Mouse (Mus musculus) MEL (cell line): ENCODE measurements around the gene 2200002D01Rik. TPM values are rescaled to one million over a fixed set of nuclear protein-coding genes. Genes with fewer than 3 reads are reported as not detected.

Experiments used
- DNase-seq: peaks from one replicate; pipeline ENCODE4 v3.0.0; 2011; ENCODE audit warnings: low read depth, low spot score
- H3K27ac ChIP-seq: 2 replicates; pipeline ENCODE4 v1.5.1; 2012; ENCODE audit warnings: low read depth, mild to moderate bottlenecking, control low read depth, low read length, moderate library complexity; ENCODE audit not compliant: control insufficient read depth
- H3K27me3 ChIP-seq, 2 experiments: fragments of 150-350 bp in 1 of 2; sonication (generic) in 1 of 2; 2 replicates each; pipeline ENCODE4 v1.6.1; 2012; ENCODE audit warnings: low read length in 2 of 2, mild to moderate bottlenecking in 2 of 2, improper control_type of control experiment in 1 of 2, moderate library complexity in 1 of 2; ENCODE audit not compliant: insufficient read depth in 2 of 2, control insufficient read depth in 1 of 2
- H3K36me3 ChIP-seq, 2 experiments: 2 replicates each; pipeline ENCODE4 v1.6.1; 2012 to 2014; ENCODE audit warnings: low read length in 2 of 2, improper control_type of control experiment in 1 of 2, inconsistent platforms in 1 of 2, mild to moderate bottlenecking in 1 of 2; ENCODE audit not compliant: insufficient read depth in 2 of 2, control insufficient read depth in 1 of 2
- H3K4me1 ChIP-seq, 2 experiments: fragments of 150-350 bp in 1 of 2; sonication (generic) in 1 of 2; 2 replicates each; pipeline ENCODE4 v1.6.1; 2012; ENCODE audit warnings: low read length in 2 of 2, improper control_type of control experiment in 1 of 2, mild to moderate bottlenecking in 1 of 2; ENCODE audit not compliant: insufficient read depth in 2 of 2, control insufficient read depth in 1 of 2
- H3K4me3 ChIP-seq, 2 experiments: fragments of 150-350 bp in 1 of 2; sonication (generic) in 1 of 2; 2 replicates each; pipeline ENCODE4 v1.5.1; 2012; ENCODE audit warnings: low read depth in 2 of 2, low read length in 2 of 2, mild to moderate bottlenecking in 2 of 2, moderate library complexity in 2 of 2, control low read depth in 1 of 2, improper control_type of control experiment in 1 of 2; ENCODE audit not compliant: control insufficient read depth in 1 of 2, insufficient read depth in 1 of 2
- H3K79me2 ChIP-seq: 2 replicates; pipeline ENCODE4 v1.6.1; 2012; ENCODE audit warnings: mild to moderate bottlenecking, low read length, moderate library complexity; ENCODE audit not compliant: control insufficient read depth, poor library complexity, insufficient read depth
- H3K9ac ChIP-seq: 2 replicates; pipeline ENCODE4 v1.6.1; 2012; ENCODE audit warnings: low read depth, mild to moderate bottlenecking, control low read depth, low read length, moderate library complexity; ENCODE audit not compliant: control insufficient read depth, poor library complexity, severe bottlenecking
- H3K9me3 ChIP-seq: fragments of 150-350 bp; sonication (generic); replicated peaks from 2 replicates; pipeline ENCODE4 v1.6.1; 2012; ENCODE audit warnings: mild to moderate bottlenecking, low read length, improper control_type of control experiment, moderate library complexity; ENCODE audit not compliant: insufficient read depth
- CHD2 ChIP-seq: IDR thresholded peaks from 2 replicates; pipeline ENCODE4 v1.6.1; 2011; ENCODE audit warnings: low read length, improper control_type of control experiment
- CTCF ChIP-seq, 3 experiments: IDR thresholded peaks in 2 of 3; conservative IDR thresholded peaks in 1 of 3; 2 replicates each; pipeline ENCODE4 v1.5.1; 2011 to 2012; ENCODE audit warnings: low read length in 3 of 3, low read depth in 2 of 3, mild to moderate bottlenecking in 2 of 3, improper control_type of control experiment in 1 of 3, inconsistent platforms in 1 of 3, mixed read lengths in 1 of 3, moderate library complexity in 1 of 3; ENCODE audit not compliant: control insufficient read depth in 1 of 3, insufficient read depth in 1 of 3, poor library complexity in 1 of 3, severe bottlenecking in 1 of 3
- E2F4 ChIP-seq: IDR thresholded peaks from 2 replicates; pipeline ENCODE4 v1.6.1; 2011; ENCODE audit warnings: low read depth, low read length, improper control_type of control experiment, borderline replicate concordance
- ELF1 ChIP-seq: IDR thresholded peaks from 2 replicates; pipeline ENCODE4 v1.6.1; 2014; ENCODE audit warnings: low read depth, mild to moderate bottlenecking, inconsistent platforms, low read length, improper control_type of control experiment, moderate library complexity
- ETS1 ChIP-seq: IDR thresholded peaks from 2 replicates; pipeline ENCODE4 v1.6.1; 2012; ENCODE audit warnings: low read depth, mild to moderate bottlenecking, inconsistent platforms, low read length, improper control_type of control experiment, moderate library complexity
- GABPA ChIP-seq: IDR thresholded peaks from 2 replicates; pipeline ENCODE4 v1.6.1; 2012; ENCODE audit warnings: low read depth, mild to moderate bottlenecking, inconsistent platforms, low read length, improper control_type of control experiment, moderate library complexity
- GATA1 ChIP-seq: IDR thresholded peaks from 2 replicates; pipeline ENCODE4 v1.6.1; 2011; ENCODE audit warnings: low read depth, low read length, improper control_type of control experiment
- HCFC1 ChIP-seq: IDR thresholded peaks from 2 replicates; pipeline ENCODE4 v1.6.1; 2012; ENCODE audit warnings: low read depth, mild to moderate bottlenecking, inconsistent platforms, low read length, improper control_type of control experiment, moderate library complexity
- JUND ChIP-seq: IDR thresholded peaks from 2 replicates; pipeline ENCODE4 v1.6.1; 2011; ENCODE audit warnings: low read depth, mild to moderate bottlenecking, improper control_type of control experiment, low read length
- KAT2A ChIP-seq: conservative IDR thresholded peaks from 2 replicates; pipeline ENCODE4 v1.6.1; 2012; ENCODE audit warnings: low read depth, low read length, improper control_type of control experiment, inconsistent platforms
- MAX ChIP-seq: IDR thresholded peaks from 2 replicates; pipeline ENCODE4 v1.6.1; 2011; ENCODE audit warnings: low read length, improper control_type of control experiment
- MAZ ChIP-seq: IDR thresholded peaks from 2 replicates; pipeline ENCODE4 v1.6.1; 2012; ENCODE audit warnings: low read depth, mild to moderate bottlenecking, inconsistent platforms, low read length, improper control_type of control experiment
- MEF2A ChIP-seq: IDR thresholded peaks from 2 replicates; pipeline ENCODE4 v1.6.1; 2014; ENCODE audit warnings: low read depth, mild to moderate bottlenecking, inconsistent platforms, low read length, improper control_type of control experiment; ENCODE audit not compliant: poor library complexity, insufficient replicate concordance, severe bottlenecking; ENCODE audit errors: extremely low read depth
- MYB ChIP-seq: IDR thresholded peaks from 2 replicates; pipeline ENCODE4 v1.6.1; 2011; ENCODE audit warnings: mild to moderate bottlenecking, low read depth, low read length, improper control_type of control experiment
- MYC ChIP-seq: IDR thresholded peaks from 2 replicates; pipeline ENCODE4 v1.6.1; 2011; ENCODE audit warnings: low read depth, mild to moderate bottlenecking, low read length, improper control_type of control experiment, moderate library complexity
- NELFE ChIP-seq: IDR thresholded peaks from 2 replicates; pipeline ENCODE4 v1.6.1; 2011; ENCODE audit warnings: low read depth, low read length, improper control_type of control experiment
- NRF1 ChIP-seq: IDR thresholded peaks from 2 replicates; pipeline ENCODE4 v1.6.1; 2014; ENCODE audit warnings: low read depth, mild to moderate bottlenecking, inconsistent platforms, low read length, improper control_type of control experiment, moderate library complexity; ENCODE audit not compliant: poor library complexity, insufficient read depth, severe bottlenecking
- POLR2A ChIP-seq, 2 experiments: IDR thresholded peaks; 2 replicates each; pipeline ENCODE4 v1.6.1; 2011 to 2012; ENCODE audit warnings: low read length in 2 of 2, mild to moderate bottlenecking in 2 of 2, control low read depth in 1 of 2, improper control_type of control experiment in 1 of 2, low read depth in 1 of 2, moderate library complexity in 1 of 2; ENCODE audit not compliant: control insufficient read depth in 1 of 2, insufficient read depth in 1 of 2, poor library complexity in 1 of 2
- POLR2AphosphoS2 ChIP-seq: IDR thresholded peaks from 2 replicates; pipeline ENCODE4 v1.6.1; 2011; ENCODE audit warnings: low read length, improper control_type of control experiment
- RCOR1 ChIP-seq: IDR thresholded peaks from 2 replicates; pipeline ENCODE4 v1.6.1; 2012; ENCODE audit warnings: low read depth, mild to moderate bottlenecking, inconsistent platforms, low read length, improper control_type of control experiment
- SIN3A ChIP-seq: IDR thresholded peaks from 2 replicates; pipeline ENCODE4 v1.6.1; 2012; ENCODE audit warnings: low read length, improper control_type of control experiment, inconsistent platforms
- TCF12 ChIP-seq: IDR thresholded peaks from 2 replicates; pipeline ENCODE4 v1.6.1; 2014; ENCODE audit warnings: low read depth, mild to moderate bottlenecking, inconsistent platforms, low read length, improper control_type of control experiment, moderate library complexity
- ZKSCAN1 ChIP-seq: IDR thresholded peaks from 2 replicates; pipeline ENCODE4 v1.6.1; 2012; ENCODE audit warnings: low read depth, mild to moderate bottlenecking, inconsistent platforms, low read length, improper control_type of control experiment, moderate library complexity
- polyA plus RNA-seq, 2 experiments: library from polyadenylated mRNA; stranded (reverse) in 1 of 2; unstranded in 1 of 2; fragments of >175 nt in 1 of 2; fragments of >200 nt in 1 of 2; gene quantifications; 2 replicates each; pipeline versions ENCODE4 v1.2.1 to v1.2.4; 2012; ENCODE audit warnings: low replicate concordance in 2 of 2, low read depth in 1 of 2; ENCODE audit not compliant: insufficient read length in 2 of 2, insufficient read depth in 1 of 2, missing spikeins in 1 of 2
- total RNA-seq: library from RNA; depleted of rRNA; stranded (reverse); fragments of 300-350 nt; gene quantifications from 2 replicates; pipeline ENCODE4 v1.2.3, GENCODE M21; 2012

Gene 2200002D01Rik
- total and polyA plus RNA-seq, 3 experiments, result 0.85 to 5.4 TPM; not detected in 1

- Histone ChIP-seq H3K9me3 (no peaks in the 10 kb centered on the region), H3K9ac (peak within 1 kb of the TSS; percentile 84), H3K36me3 (peaks cover 0 to 19% of the 10 kb centered on the region in 2 experiments; a peak in 2 of 4 replicates), H3K4me3 (peak within 1 kb of the TSS; percentile 82 to 89), H3K79me2 (peaks cover 10% of the 10 kb centered on the region), H3K27ac (peak within 1 kb of the TSS; percentile 57), H3K4me1 (peaks cover 22 to 32% of the 10 kb centered on the region in 2 experiments), H3K27me3 (no peaks in the 10 kb centered on the region)
- peak in 2 of 3 experiments; percentile 8 to 33; a peak in 2 of 6 replicates for TF ChIP-seq CTCF (IDR thresholded peaks at IDR 0.05 in 2 of 3, conservative IDR thresholded peaks at IDR 0.05 in 1 of 3; ENCODE audit: control insufficient read depth in 1 of 3, insufficient read depth in 1 of 3, low read depth in 2 of 3, low read length in 3 of 3, poor library complexity in 1 of 3, severe bottlenecking in 1 of 3)
- no peak for TF ChIP-seq JUND
- no peak for TF ChIP-seq ELF1
- no peak for TF ChIP-seq ZKSCAN1
- TF ChIP-seq E2F4, result no peak
- no peak for TF ChIP-seq ETS1
- TF ChIP-seq MAX, result no peak
- no peak for TF ChIP-seq KAT2A
- peak; percentile 57 to 85; a peak in 3 of 4 replicates for TF ChIP-seq POLR2A (IDR thresholded peaks at IDR 0.05; ENCODE audit: control insufficient read depth in 1 of 2, insufficient read depth in 1 of 2, low read depth in 1 of 2, low read length in 2 of 2, poor library complexity in 1 of 2)
- no peak for TF ChIP-seq GATA1
- peak; percentile 56; the same call in 1 of the 2 replicates for TF ChIP-seq HCFC1
- peak; percentile 81 for TF ChIP-seq NRF1
- peak; percentile 51 for TF ChIP-seq TCF12
- TF ChIP-seq MYB, result peak; percentile 21; the same call in 1 of the 2 replicates
- no peak for TF ChIP-seq GABPA
- peak; percentile 60 for TF ChIP-seq CHD2
- no peak for TF ChIP-seq RCOR1
- peak; percentile 53; the same call in 1 of the 2 replicates for TF ChIP-seq NELFE
- 0 out of 2 replicates have a peak, but pooled peaks have one; percentile 16 for TF ChIP-seq SIN3A
- peak; percentile 81 for DNase-seq
These were observed 33.2 kb upstream of the 2200002D01Rik start, which contains the start of gene Spint2 for GRCm38 (mm10) chr7:29281201-29282073. Spint2 (minus strand) TSS chr7:29281912.

- Histone ChIP-seq H3K9ac (peak overlapping the region; percentile 84), H3K4me1 (peaks cover 22 to 32% of the 10 kb centered on the region in 2 experiments), H3K79me2 (peaks cover 10% of the 10 kb centered on the region), H3K27ac (peak overlapping the region; percentile 25; the same call in 1 of the 2 replicates), H3K4me3 (peak overlapping the region; percentile 82 to 89), H3K36me3 (peaks cover 0 to 19% of the 10 kb centered on the region in 2 experiments; a peak in 2 of 4 replicates), H3K9me3 (no peaks in the 10 kb centered on the region), H3K27me3 (no peaks in the 10 kb centered on the region)
- TF ChIP-seq MYC (no peak), ETS1 (0 out of 2 replicates have a peak, but pooled peaks have one; percentile 27), MYB (0 out of 2 replicates have a peak, but pooled peaks have one; percentile 24), NELFE (0 out of 2 replicates have a peak, but pooled peaks have one; percentile 21), MEF2A (no peak), POLR2AphosphoS2 (0 out of 2 replicates have a peak, but pooled peaks have one; percentile 13), MAZ (0 out of 2 replicates have a peak, but pooled peaks have one; percentile 18)
- DNase-seq, result peak; percentile 69
These were observed 32.5 kb upstream of the 2200002D01Rik start for GRCm38 (mm10) chr7:29280801-29281200.
